Mouse (Mus musculus): Measurements from ENCODE around the gene Tsc1.

Tsc1 gene

GRCm38 (mm10) chr2:28650526-28650925 lies 9.5 kb downstream of the Tsc1 start:
- no peak for DNase-seq (ENCODE audit: low spot score)

GRCm38 (mm10) chr2:28653351-28653750 lies 12.3 kb downstream of the Tsc1 start:
- DNase-seq (ENCODE audit: low spot score), result no peak

GRCm38 (mm10) chr2:28654295-28654694 lies 13.3 kb downstream of the Tsc1 start:
- no peak for DNase-seq (ENCODE audit: low spot score)

- no peak for DNase-seq (ENCODE audit: low spot score)
Observed at GRCm38 (mm10) chr2:28656216-28656615, 15.2 kb downstream of the Tsc1 start.

DNA sequence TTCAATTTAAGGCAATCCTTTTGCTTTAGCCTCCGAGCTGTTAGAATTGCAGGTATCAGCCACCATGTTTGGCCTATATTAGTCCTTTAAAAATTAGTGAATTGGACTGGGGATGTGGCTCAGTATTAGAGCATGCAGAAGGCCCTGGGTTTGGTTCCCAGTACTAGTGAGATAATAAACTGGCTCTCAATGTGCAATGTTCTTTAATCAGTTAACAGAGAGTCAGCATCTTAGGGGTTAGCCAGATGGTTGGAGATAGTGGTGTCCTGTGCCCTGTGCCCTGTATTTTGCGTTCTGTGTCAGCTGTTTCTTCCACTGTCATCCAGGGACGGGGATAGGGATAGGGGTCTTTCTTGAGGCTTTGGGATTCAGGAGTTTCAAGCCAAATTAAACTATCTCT lies 21.9 kb downstream of the Tsc1 start:
- DNase-seq (ENCODE audit: low spot score), result no peak

- DNase-seq (ENCODE audit: low spot score), result no peak
Observed at GRCm38 (mm10) chr2:28665818-28666217, 24.8 kb downstream of the Tsc1 start.

DNA sequence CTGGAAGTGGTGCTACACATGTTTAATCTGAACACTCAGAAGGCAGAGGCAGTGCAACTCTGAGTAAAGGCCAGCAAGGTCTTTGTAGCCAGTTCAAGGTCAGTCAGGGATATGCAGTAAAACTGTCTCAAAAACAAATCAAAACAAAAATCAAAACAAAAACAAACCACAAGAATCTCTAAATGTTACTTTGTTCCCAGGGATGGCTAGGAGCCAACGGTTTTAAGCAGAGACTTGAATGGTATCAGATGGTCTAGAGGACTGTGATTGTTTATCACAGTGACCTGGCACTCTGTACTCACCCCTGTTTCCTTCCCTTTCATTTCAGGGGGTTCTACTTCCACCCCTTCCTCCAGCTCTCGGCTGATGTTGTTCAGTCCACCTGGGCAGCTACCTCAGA lies 30.4 kb downstream of the Tsc1 start:
- DNase-seq (ENCODE audit: low spot score), result no peak

- DNase-seq (ENCODE audit: low spot score), result no peak
Observed at GRCm38 (mm10) chr2:28676005-28676404, 35.0 kb downstream of the Tsc1 start.

DNA sequence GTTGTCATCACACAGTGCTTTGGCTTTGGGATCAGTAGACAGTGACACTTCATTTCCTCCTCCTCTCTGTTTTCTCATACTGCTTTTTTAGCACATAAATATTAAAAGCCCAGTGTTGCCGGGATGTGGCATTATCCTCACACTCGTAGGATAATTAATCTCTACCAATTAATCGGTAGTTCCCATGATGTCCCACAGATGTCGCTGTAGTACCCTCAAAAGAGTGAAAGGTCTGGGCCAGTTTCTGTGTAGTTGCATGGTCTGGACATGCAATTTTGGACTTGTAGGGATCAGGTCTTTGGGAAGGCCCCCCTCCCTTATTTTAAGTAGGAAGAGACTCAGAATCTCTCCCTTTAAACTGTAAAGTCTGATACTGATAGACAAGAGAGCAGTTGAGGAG lies 39.7 kb downstream of the Tsc1 start:
- no peak for DNase-seq (ENCODE audit: low spot score)

- no peak for DNase-seq (ENCODE audit: low spot score)
Observed at GRCm38 (mm10) chr2:28681718-28682117, 40.7 kb downstream of the Tsc1 start.

DNA sequence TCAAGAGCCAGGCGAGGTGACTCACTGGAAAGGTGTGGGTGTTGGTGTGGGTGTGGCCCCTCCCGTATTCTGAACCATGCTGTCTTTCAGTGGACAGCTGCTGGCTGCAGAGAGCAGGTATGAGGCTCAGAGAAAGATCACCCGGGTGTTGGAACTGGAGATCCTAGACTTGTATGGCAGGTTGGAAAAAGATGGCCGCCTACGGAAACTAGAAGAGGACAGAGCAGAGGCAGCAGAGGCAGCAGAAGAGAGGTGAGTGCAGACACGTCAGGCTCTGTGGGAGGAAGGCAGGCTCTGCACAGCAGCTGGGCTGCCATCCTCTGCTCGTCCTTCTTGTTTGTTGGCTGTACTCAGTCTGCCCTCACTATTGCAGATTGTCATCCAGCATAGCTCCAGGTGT lies 44.9 kb downstream of the Tsc1 start:
- no peak for DNase-seq (ENCODE audit: low spot score)

DNA sequence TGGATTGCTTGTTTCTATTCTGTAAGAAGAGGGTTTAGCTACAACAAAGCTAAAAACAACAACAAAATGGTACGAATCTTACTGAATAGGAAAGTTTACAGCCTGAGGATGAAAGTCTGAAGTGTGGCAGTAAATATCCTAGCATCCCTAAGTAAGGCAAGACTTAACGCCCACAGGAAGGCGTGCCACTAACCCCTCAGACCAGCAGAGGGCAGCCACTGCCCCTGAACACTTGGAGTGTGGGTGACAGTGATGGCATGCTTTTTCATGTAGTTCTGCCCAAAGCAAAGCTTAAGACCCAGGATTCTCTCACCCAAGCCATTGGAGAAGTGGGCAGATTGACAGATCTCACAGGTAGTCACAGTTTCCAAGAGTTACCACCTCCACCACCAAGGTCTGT lies 47.4 kb downstream of the Tsc1 start:
- peak; percentile 33 for DNase-seq (ENCODE audit: low spot score)

GRCm38 (mm10) chr2:28692692-28693091 lies 51.7 kb downstream of the Tsc1 start:
- no peak for DNase-seq (ENCODE audit: low spot score)

DNA sequence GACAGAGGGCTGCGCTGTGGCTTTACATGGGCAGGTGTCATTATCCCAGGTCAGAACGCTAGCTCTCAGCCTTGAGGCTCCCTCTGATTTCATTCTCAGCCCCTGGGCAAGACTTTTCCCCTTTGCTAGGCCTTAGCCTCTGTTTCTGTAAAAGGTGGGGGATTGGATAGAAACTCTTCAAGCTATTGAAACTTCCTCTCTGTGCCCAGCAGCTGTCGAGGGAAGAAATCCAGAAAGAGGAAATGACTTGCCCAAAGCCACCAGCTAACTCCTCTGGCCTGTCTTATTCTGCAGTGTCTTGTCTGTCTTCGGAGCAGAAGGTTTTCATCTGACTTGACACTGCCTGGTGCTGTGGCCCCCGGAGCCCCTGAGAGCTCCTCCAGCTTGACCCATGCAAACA lies 57.5 kb downstream of the Tsc1 start:
- DNase-seq (ENCODE audit: low spot score), result no peak

DNA sequence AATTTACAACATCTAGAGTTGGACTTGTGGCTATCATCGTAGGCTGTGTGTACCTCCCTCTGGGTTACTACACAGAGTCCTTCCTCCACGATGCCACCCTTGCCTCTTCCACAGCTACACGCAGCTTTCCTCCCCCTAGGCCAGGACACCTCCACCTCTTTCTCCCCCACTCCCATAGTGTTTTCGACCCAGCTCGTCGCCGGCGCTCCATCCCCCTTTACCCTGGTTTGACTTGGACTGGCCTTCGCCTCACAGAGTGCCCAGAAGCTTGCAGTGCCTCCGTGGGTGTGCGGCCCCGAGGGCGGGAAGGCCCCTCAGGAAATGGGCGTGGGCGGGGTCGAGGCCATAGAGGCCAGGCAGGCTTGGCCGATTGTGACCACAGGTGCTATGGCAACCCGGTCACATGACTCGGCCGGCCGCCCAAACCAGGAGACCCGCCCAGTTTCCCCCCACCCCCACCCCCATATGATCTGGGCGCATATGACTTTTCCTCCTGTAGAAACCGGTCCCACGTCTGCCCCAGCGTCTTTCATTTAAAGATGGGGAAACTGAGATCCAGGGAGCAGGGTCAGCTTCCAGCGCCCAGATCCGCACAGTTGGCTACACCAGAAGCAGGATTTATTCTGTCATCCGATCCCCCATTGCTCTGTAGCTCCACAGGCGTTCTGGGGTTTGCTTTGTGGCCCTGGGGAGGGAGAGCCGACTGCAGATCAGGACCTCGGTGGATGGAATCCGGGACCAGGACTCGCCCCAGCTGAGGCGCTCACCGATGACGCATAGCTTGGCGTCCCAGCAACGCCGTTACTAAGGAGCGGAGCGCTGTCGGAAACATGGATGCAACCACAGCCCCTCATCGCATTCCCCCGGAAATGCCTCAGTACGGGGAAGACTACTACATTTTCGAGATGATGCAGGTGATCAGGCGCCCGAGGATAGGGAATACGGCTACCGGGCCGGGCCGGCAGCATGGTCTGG lies 58.6 kb downstream of the Tsc1 start, which contains the start of the genes Spaca9 and Ak8:
Gene Spaca9 (minus strand): TSS at position 367 of the 975 bp plus-strand sequence.
Gene Ak8 (plus strand): TSS at position 804 of the 975 bp plus-strand sequence.
- peak; percentile 51 for DNase-seq (ENCODE audit: low spot score)

DNA sequence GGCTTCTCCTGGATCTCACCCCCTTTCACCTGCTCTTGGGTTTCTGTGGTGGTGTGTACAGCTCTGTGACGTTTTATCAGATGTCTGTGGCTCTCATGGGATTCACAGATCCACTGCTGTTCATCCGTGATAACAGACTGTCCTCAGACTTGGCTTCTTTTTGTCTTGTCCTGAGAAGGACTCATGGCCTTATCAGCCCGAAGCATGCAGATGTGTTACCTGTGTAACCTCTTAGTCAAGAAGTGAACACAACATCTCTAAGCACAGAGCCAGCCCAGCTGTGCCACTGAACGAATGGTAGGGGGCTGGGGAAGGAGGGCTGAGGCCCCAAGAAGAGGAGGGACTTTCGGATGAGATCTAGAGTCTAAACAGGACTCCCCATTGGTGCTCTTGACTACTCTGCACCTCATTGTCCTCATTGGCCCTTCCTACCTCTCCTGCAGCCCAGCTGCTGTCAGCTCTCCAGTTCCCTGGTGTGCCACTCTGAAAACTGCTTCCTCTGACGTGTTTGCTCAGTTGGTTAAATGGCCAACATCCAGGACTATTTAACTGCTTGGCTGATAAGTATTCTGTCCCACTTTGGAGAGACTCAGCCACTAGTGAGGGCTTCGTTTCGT lies 60.7 kb downstream of the Tsc1 start:
- peak; percentile 62 for DNase-seq (ENCODE audit: low spot score)

DNA sequence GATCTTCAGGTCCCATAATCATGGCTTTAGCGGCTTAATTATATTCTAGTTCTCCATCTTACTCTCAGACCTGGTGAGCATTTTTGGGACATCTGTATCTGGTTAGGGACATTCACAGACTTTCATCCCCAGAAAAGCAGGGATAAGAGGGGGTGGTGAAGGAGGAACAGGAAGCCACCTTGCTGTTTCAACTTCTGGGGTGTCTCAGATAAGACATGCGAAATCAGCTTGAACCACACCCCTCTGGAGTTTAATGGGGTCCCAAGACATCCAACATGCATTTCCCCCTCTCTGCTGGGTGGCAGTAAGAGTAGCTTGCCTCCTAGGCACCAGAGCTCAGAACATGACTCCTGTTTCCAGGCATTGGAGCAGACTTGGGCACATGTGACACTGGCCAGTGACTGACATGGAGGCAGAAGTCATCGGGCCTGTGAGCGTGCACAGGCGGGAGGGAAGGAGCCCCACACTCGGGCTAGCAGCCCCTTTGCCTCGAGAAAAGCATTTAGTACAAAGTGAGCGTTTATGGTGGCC lies 65.1 kb downstream of the Tsc1 start:
- DNase-seq (ENCODE audit: low spot score), result no peak

DNA sequence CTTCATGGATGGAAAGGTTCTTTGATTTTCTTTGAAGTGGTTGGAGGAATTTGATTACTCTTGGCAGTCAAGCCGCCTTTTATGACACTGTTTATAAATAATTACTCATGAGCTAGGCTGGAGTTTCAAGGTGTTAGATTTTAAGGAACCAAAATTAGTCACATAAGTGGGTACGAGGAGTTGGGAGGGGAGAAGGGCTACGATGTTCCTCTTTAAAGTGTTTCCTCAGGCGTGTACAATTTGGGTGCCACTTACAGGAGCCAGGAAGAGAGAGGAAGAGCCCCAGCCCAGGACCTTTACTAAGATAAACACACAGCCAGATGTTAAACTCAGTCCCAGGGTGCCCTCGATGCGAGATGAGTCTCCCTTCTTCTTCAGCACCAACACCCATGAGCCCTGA lies 65.8 kb downstream of the Tsc1 start:
- no peak for DNase-seq (ENCODE audit: low spot score)

DNA sequence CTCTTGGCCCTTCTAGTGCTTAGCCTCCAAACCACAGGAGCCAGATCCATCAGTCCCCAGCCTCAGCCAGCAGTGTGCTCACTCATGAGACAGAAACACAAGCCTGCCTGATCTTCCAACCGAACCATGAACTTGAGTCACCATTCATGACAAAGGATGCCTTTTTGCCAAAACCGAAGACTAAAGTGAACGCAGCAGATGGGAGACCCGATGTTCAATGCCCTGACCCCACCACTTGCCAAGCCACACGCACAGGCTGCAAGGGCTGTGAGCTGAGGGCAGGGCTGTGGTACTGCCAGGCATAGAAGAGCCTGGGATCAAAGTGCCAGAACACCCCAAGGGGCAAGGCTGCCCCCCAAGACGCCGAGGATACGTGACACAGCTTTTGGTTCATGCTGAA lies 72.0 kb downstream of the Tsc1 start:
- no peak for DNase-seq (ENCODE audit: low spot score)

DNA sequence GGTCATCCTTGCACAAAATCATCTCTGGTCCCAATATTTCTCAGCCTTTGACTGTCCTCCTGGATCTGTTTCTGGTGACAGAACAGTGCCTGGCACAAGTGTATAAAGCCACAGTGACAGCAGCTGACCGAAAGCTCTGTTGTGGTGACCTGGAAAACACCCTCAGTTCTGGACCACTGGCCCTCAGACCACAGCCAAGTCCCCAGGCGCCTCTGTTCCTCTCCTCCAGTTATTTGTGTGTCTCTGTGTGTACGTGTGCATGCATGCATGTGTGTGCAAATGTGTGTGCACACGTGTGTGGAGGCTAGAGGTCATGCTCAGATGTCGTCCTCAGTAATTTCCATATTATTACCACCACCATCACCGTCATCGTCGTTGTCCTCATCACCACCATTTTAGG lies 81.4 kb downstream of the Tsc1 start:
- no peak for DNase-seq (ENCODE audit: low spot score)

DNA sequence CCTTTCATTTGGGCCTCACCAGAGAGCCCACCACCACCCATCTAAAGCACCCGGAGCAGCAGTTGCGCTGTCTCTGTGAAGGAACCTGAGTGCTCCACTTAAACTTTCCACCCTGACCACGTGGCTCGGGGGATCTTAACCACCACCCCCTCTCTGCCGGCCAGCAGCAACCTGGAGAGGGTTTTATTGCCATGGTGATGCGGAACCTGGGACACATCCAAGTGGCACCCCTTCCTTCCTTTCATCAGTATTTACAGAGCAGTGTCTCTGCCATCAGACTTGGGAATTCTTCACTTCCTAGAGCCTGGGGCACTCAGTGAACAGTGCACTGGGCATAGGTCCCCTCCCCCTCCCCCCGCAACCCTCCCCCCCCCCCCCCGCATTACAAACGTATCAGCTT lies 82.9 kb downstream of the Tsc1 start:
- DNase-seq (ENCODE audit: low spot score), result no peak

DNA sequence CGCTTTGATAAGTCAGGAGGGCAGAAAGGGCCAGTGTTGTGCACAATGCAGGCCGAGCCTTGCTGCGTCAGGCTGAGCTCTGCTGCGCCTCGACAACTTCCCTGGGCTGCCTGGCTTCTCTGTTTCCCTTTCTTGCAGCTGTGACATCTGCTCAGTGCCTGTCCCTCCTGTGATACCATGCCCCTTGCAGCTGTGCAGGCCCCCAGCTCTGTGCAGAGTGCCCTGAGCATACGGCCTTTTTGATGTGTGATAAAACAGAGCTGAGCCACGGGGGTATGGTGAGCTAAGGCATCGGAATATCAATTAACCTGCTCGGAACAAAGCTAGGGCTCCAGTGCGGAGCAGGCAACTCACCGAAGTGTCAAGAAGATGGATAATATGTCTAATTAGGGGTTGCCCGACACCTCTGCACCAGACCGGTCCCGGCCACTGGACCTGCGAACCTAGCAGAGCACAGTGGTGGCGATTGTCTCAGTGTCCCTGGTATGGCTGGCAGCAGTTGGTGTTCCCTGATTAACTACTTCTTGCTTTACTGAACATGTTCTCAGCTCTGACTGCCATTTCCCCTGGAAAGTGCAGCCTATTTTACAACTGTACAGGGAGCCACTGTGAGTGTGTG lies 86.9 kb downstream of the Tsc1 start:
- DNase-seq (ENCODE audit: low spot score), result no peak

- DNase-seq (ENCODE audit: low spot score), result no peak
Observed at GRCm38 (mm10) chr2:28730676-28731075, 89.6 kb downstream of the Tsc1 start.
